Mouse (Mus musculus): ENCODE measurements around the gene Gm45713. TPM values are rescaled to one million over a fixed set of nuclear protein-coding genes. Genes with fewer than 3 reads are reported as not detected.

The Gm45713 gene
- polyA plus RNA-seq, 1 experiment from 2014 or later, result 0.20 TPM

GRCm38 (mm10) chr7:45077829-45078228 is 58.2 kb downstream of the Gm45713 start:
- Histone ChIP-seq H3K9me3 (no peaks in the 10 kb centered on the region), H3K4me1 (peaks cover 7% of the 10 kb centered on the region), H3K27ac (no peak overlapping the region), H3K9ac (no peak overlapping the region), H3K4me3 (no peak overlapping the region), H3K4me2 (no peak overlapping the region), H3K36me3 (peaks cover 66% of the 10 kb centered on the region), H3K27me3 (no peaks in the 10 kb centered on the region)
- 91% methylated on average over 2 of the region's 2 CpGs for WGBS
- no peak for ATAC-seq (ENCODE audit: insufficient number of reproducible peaks, insufficient read depth, low FRiP score, low TSS enrichment, low read depth)

GRCm38 (mm10) chr7:45077322-45077721 is 58.7 kb downstream of the Gm45713 start:
- Histone ChIP-seq H3K4me3 (no peak overlapping the region), H3K4me1 (peaks cover 4% of the 10 kb centered on the region), H3K4me2 (no peak overlapping the region), H3K9me3 (no peaks in the 10 kb centered on the region), H3K9ac (no peak overlapping the region), H3K27me3 (no peaks in the 10 kb centered on the region), H3K36me3 (peaks cover 61% of the 10 kb centered on the region), H3K27ac (no peak overlapping the region)
- WGBS, result 88% methylated on average over 14 of the region's 14 CpGs
- ATAC-seq (ENCODE audit: insufficient number of reproducible peaks, insufficient read depth, low FRiP score, low TSS enrichment, low read depth), result no peak

- Histone ChIP-seq H3K27ac (no peak overlapping the region), H3K9ac (no peak overlapping the region), H3K27me3 (no peaks in the 10 kb centered on the region), H3K9me3 (no peaks in the 10 kb centered on the region), H3K4me1 (peaks cover 4% of the 10 kb centered on the region), H3K4me2 (no peak overlapping the region), H3K36me3 (peaks cover 56% of the 10 kb centered on the region), H3K4me3 (no peak overlapping the region)
- ATAC-seq (ENCODE audit: insufficient number of reproducible peaks, insufficient read depth, low FRiP score, low TSS enrichment, low read depth), result no peak
- 88% methylated on average over 30 of the region's 30 CpGs for WGBS
Measured at GRCm38 (mm10) chr7:45076501-45076900, 59.5 kb downstream of the Gm45713 start.

MicroRNA genes within 50 kb of the gene (microRNA counts, 519-probe panel; counts per million panel counts)
- 2,740 counts per million, percentile 66 among the panel's probes with 10 or more counts for microRNA mmu-miR-150

Small RNA genes lying within 50 kb of the gene (microRNA-seq; reads per million reads assigned to microRNA genes)
- gene Mir150 (12.4 reads per million, percentile 30 among the genes with 10 or more reads in this experiment), gene Mir5121 (12.2 reads per million, percentile 30 among the genes with 10 or more reads in this experiment), gene Mir7055 (not detected)

Other genes starting within 250 kb of the Gm45713 start
- 107 and 111 TPM in 2 replicates for gene Med25, start 243.5 kb downstream of the Gm45713 start, polyA plus RNA-seq (2015; fragmentation: Nextera tagmentation; extraction: Ambion mirVana)
- gene Fuz, start 240.2 kb downstream of the Gm45713 start, polyA plus RNA-seq (2015; fragmentation: Nextera tagmentation; extraction: Ambion mirVana), result 26.1 and 29.7 TPM in 2 replicates
- gene Ap2a1, start 206.7 kb downstream of the Gm45713 start, polyA plus RNA-seq (2015; fragmentation: Nextera tagmentation; extraction: Ambion mirVana), result 72.3 and 77.5 TPM in 2 replicates
- gene Tsks, start 193.0 kb downstream of the Gm45713 start, polyA plus RNA-seq (2015; fragmentation: Nextera tagmentation; extraction: Ambion mirVana), result 0.25 and 0.26 TPM in 2 replicates
- 32.0 and 39.1 TPM in 2 replicates for gene Cpt1c, start 161.4 kb downstream of the Gm45713 start, polyA plus RNA-seq (2015; fragmentation: Nextera tagmentation; extraction: Ambion mirVana)
- gene Prmt1, start 149.7 kb downstream of the Gm45713 start, polyA plus RNA-seq (2015; fragmentation: Nextera tagmentation; extraction: Ambion mirVana), result 534 and 684 TPM in 2 replicates
- 92.0 and 99.7 TPM in 2 replicates for gene Irf3, start 138.6 kb downstream of the Gm45713 start, polyA plus RNA-seq (2015; fragmentation: Nextera tagmentation; extraction: Ambion mirVana)
- 73.6 and 83.2 TPM in 2 replicates for gene Bcl2l12, start 137.5 kb downstream of the Gm45713 start, polyA plus RNA-seq (2015; fragmentation: Nextera tagmentation; extraction: Ambion mirVana)
- gene Scaf1, start 119.9 kb downstream of the Gm45713 start, polyA plus RNA-seq (2015; fragmentation: Nextera tagmentation; extraction: Ambion mirVana), result 38.6 and 40.2 TPM in 2 replicates
- gene Rras, start 118.3 kb downstream of the Gm45713 start, polyA plus RNA-seq (2015; fragmentation: Nextera tagmentation; extraction: Ambion mirVana), result 19.7 and 23.3 TPM in 2 replicates
- gene Prr12, start 83.3 kb downstream of the Gm45713 start, polyA plus RNA-seq (2015; fragmentation: Nextera tagmentation; extraction: Ambion mirVana), result 15.2 and 15.7 TPM in 2 replicates
- gene Nosip, start 73.8 kb downstream of the Gm45713 start, polyA plus RNA-seq (2015; fragmentation: Nextera tagmentation; extraction: Ambion mirVana), result 64.7 and 66.6 TPM in 2 replicates
- 23.0 and 26.0 TPM in 2 replicates for gene Prrg2, start 73.6 kb downstream of the Gm45713 start, polyA plus RNA-seq (2015; fragmentation: Nextera tagmentation; extraction: Ambion mirVana)
- gene Rcn3, start 44.0 kb downstream of the Gm45713 start, polyA plus RNA-seq (2015; fragmentation: Nextera tagmentation; extraction: Ambion mirVana), result 375 and 376 TPM in 2 replicates
- gene Fcgrt, start 32.4 kb downstream of the Gm45713 start, polyA plus RNA-seq (2015; fragmentation: Nextera tagmentation; extraction: Ambion mirVana), result 61.6 and 65.1 TPM in 2 replicates
- 1,651 and 1,760 TPM in 2 replicates for gene Rps11, start 11.8 kb downstream of the Gm45713 start, polyA plus RNA-seq (2015; fragmentation: Nextera tagmentation; extraction: Ambion mirVana)
- gene Rpl13a, start 7.5 kb downstream of the Gm45713 start, polyA plus RNA-seq (2015; fragmentation: Nextera tagmentation; extraction: Ambion mirVana), result 1,453 and 1,588 TPM in 2 replicates
- gene Flt3l, start 201 bp upstream of the Gm45713 start, polyA plus RNA-seq (2015; fragmentation: Nextera tagmentation; extraction: Ambion mirVana), result 1.3 and 1.7 TPM in 2 replicates
- gene Pih1d1, start 18.1 kb upstream of the Gm45713 start, polyA plus RNA-seq (2015; fragmentation: Nextera tagmentation; extraction: Ambion mirVana), result 78.5 and 97.7 TPM in 2 replicates
- 43.6 and 52.0 TPM in 2 replicates for gene Aldh16a1, start 18.4 kb upstream of the Gm45713 start, polyA plus RNA-seq (2015; fragmentation: Nextera tagmentation; extraction: Ambion mirVana)
- 0.18 and 0.22 TPM in 2 replicates for gene Slc17a7, start 27.7 kb upstream of the Gm45713 start, polyA plus RNA-seq (2015; fragmentation: Nextera tagmentation; extraction: Ambion mirVana)
- 1.8 and 2.6 TPM in 2 replicates for gene Gfy, start 43.3 kb upstream of the Gm45713 start, polyA plus RNA-seq (2015; fragmentation: Nextera tagmentation; extraction: Ambion mirVana)
- gene Pth2, start 44.8 kb upstream of the Gm45713 start, polyA plus RNA-seq (2015; fragmentation: Nextera tagmentation; extraction: Ambion mirVana), result not detected in 2 replicates
- 0.53 and 1.2 TPM in 2 replicates for gene Ccdc155, start 68.7 kb upstream of the Gm45713 start, polyA plus RNA-seq (2015; fragmentation: Nextera tagmentation; extraction: Ambion mirVana)
- 2.3 and 3.0 TPM in 2 replicates for gene Dkkl1, start 75.9 kb upstream of the Gm45713 start, polyA plus RNA-seq (2015; fragmentation: Nextera tagmentation; extraction: Ambion mirVana)
- gene Tead2, start 79.5 kb upstream of the Gm45713 start, polyA plus RNA-seq (2015; fragmentation: Nextera tagmentation; extraction: Ambion mirVana), result 221 and 233 TPM in 2 replicates
- gene Cd37, start 102.9 kb upstream of the Gm45713 start, polyA plus RNA-seq (2015; fragmentation: Nextera tagmentation; extraction: Ambion mirVana), result 1.6 and 2.8 TPM in 2 replicates
- gene Slc6a16, start 104.9 kb upstream of the Gm45713 start, polyA plus RNA-seq (2015; fragmentation: Nextera tagmentation; extraction: Ambion mirVana), result 0.17 and 0.29 TPM in 2 replicates
- not detected in 2 replicates for gene Slc6a21, start 141.3 kb upstream of the Gm45713 start, polyA plus RNA-seq (2015; fragmentation: Nextera tagmentation; extraction: Ambion mirVana)
- gene Trpm4, start 197.5 kb upstream of the Gm45713 start, polyA plus RNA-seq (2015; fragmentation: Nextera tagmentation; extraction: Ambion mirVana), result 17.8 and 23.8 TPM in 2 replicates
- 2.2 and 2.9 TPM in 2 replicates for gene Hrc, start 199.1 kb upstream of the Gm45713 start, polyA plus RNA-seq (2015; fragmentation: Nextera tagmentation; extraction: Ambion mirVana)
- 6.6 and 8.2 TPM in 2 replicates for gene Ppfia3, start 230.8 kb upstream of the Gm45713 start, polyA plus RNA-seq (2015; fragmentation: Nextera tagmentation; extraction: Ambion mirVana)
- gene Lin7b, start 234.4 kb upstream of the Gm45713 start, polyA plus RNA-seq (2015; fragmentation: Nextera tagmentation; extraction: Ambion mirVana), result 1.6 and 2.7 TPM in 2 replicates

All from embryonic facial prominence, embryonic 13.5 days (tissue).